Comparison of ENCODE assay signal across 8 mouse cellular contexts in the genomic region with DNA sequence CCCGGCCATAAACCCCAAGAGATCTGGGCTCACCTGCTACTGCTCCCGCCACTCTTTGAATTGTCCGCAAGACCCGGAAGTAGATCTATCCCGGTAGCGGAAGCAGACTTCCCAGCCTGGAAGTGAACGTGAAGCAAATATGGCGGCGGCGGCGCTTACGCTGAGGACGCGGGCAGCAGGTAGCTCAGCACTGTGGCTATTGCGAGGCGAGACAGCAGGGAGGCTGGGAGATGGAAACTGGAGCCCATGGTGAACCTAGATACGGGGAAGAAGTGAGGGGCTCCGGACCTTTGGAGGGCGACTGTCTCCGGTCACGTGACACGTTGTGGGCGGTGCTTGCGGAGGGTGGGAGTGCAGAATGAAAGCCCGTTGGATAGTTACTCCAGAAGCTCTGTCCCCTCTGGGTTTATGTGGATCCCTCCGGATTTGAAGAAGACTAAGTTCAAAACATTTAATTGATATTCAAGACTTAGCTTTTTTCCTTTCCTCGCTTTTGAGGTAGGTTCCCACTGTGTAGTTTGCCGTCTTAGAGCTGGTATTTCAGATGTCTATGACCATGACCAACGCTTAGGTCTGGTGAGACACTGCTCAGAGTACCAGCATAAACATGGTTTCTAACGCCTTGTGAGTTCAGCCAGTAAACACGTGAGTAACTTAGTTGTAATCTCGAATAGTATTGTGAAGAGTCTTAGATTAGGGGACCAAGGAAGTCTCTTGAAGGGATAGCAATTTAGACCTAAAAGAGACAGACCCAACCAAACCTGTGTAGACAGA. TPM values are rescaled to one million over a fixed set of nuclear protein-coding genes. Genes with fewer than 3 reads are reported as not detected.
DNase-seq lines count a peak whose midpoint lies in the region; ATAC-seq lines count a peak whose summit lies in the region.

Gene Mrpl27 (plus strand): TSS at position 105 of the 774 bp plus-strand sequence.
Gene Eme1 (minus strand): TSS at position 302 of the 774 bp plus-strand sequence.

- peak within 1 kb of the TSS; percentile 67 for H3K9ac ChIP-seq in intestine, embryonic 14.5 days (ENCODE audit: low read length)

- H3K9me3 ChIP-seq in intestine, embryonic 14.5 days (ENCODE audit: control insufficient read depth, low read length): no peaks in the 10 kb centered on the region

- no peaks in the 10 kb centered on the region for H3K27me3 ChIP-seq in intestine, embryonic 14.5 days (replicated peaks; ENCODE audit: control insufficient read depth, insufficient read depth, low read length)

- DNase-seq in adrenal gland, adult 18-20 months (ENCODE audit: low spot score in 2 of 2): peak; percentile 83 to 86
- DNase-seq in embryo, embryonic 10.5 days (ENCODE audit: low spot score): peak; percentile 90
- DNase-seq in gastrocnemius, postnatal 25 days: peak; percentile 78
- DNase-seq in intestine, embryonic 14.5 days (ENCODE audit: low spot score): peak; percentile 96
- DNase-seq in left cerebral cortex, postnatal 14 days (ENCODE audit: low spot score in 2 of 2): peak; percentile 80 to 85
- DNase-seq in right cerebral cortex, postnatal 14 days: peak; percentile 69
- peak; percentile 89 for DNase-seq in urinary bladder, postnatal 25 days (ENCODE audit: low spot score)

- H3K27ac ChIP-seq in intestine, embryonic 14.5 days (ENCODE audit: low read depth): peak within 1 kb of the TSS; percentile 92

- peak; percentile 91 for ATAC-seq in intestine, embryonic 14.5 days (replicated peaks; ENCODE audit: low FRiP score, low TSS enrichment, low read depth)
- peak; percentile 89 for ATAC-seq in megakaryocyte-erythroid progenitor cell, adult 5-6 weeks (replicated peaks; ENCODE audit: low FRiP score, low TSS enrichment, poor library complexity, severe bottlenecking)

- H3K4me2 ChIP-seq in intestine, embryonic 14.5 days (ENCODE audit: low read length): peak within 1 kb of the TSS; percentile 94

- H3K4me3 ChIP-seq in intestine, embryonic 14.5 days (ENCODE audit: low read depth, low read length): peak within 1 kb of the TSS; percentile 79

- intact Hi-C loops in left cerebral cortex, postnatal 14 days (cut with DNase I): no loop called here

- WGBS in intestine, embryonic 14.5 days: 1% methylated on average over 32 of the region's 32 CpGs

- H3K4me1 ChIP-seq in intestine, embryonic 14.5 days (replicated peaks; ENCODE audit: control insufficient read depth, insufficient read depth, low read length): peaks cover 8% of the 10 kb centered on the region

- H3K36me3 ChIP-seq in intestine, embryonic 14.5 days (ENCODE audit: control insufficient read depth, insufficient read depth, low read length): peaks cover 37% of the 10 kb centered on the region

RNA-seq across cellular contexts. Expression of gene Mrpl27, which starts in this region (rescaled TPM):
- total RNA-seq in adrenal gland, adult 18-20 months (2021): 10 to 100 TPM; 65.8 to 73.0 TPM
- 10 to 100 TPM; 52.9 to 56.8 TPM for total RNA-seq in gastrocnemius, postnatal 25 days (2021)
- polyA plus RNA-seq in intestine, embryonic 14.5 days (2014; fragmentation: Nextera tagmentation; extraction: Ambion mirVana): 137 and 142 TPM in 2 replicates
- total RNA-seq in left cerebral cortex, postnatal 14 days (2021): 10 to 100 TPM; 65.2 to 72.5 TPM
- 79.7 and 90.4 TPM in 2 replicates for total RNA-seq in megakaryocyte-erythroid progenitor cell, adult 5-6 weeks (2014; fragmentation: Nextera tagmentation)
- total RNA-seq in megakaryocyte-erythroid progenitor cell, adult 5-6 weeks (2017): 31.7 and 45.3 TPM in 2 replicates

RNA-seq across cellular contexts. Expression of gene Eme1, which starts in this region (rescaled TPM):
- under 1 TPM; 0.23 to 0.45 TPM for total RNA-seq in adrenal gland, adult 18-20 months (2021)
- under 1 TPM in 1 of 2 experiments, not detected in 1; 0.48 TPM for total RNA-seq in gastrocnemius, postnatal 25 days (2021)
- 25.2 and 26.0 TPM in 2 replicates for polyA plus RNA-seq in intestine, embryonic 14.5 days (2014; fragmentation: Nextera tagmentation; extraction: Ambion mirVana)
- under 1 TPM; 0.21 to 0.79 TPM for total RNA-seq in left cerebral cortex, postnatal 14 days (2021)
- total RNA-seq in megakaryocyte-erythroid progenitor cell, adult 5-6 weeks (2014; fragmentation: Nextera tagmentation): 22.8 and 22.9 TPM in 2 replicates
- 32.2 and 46.2 TPM in 2 replicates for total RNA-seq in megakaryocyte-erythroid progenitor cell, adult 5-6 weeks (2017)

Comparison
In these comparisons a context has a peak if more than half of its experiments do, and no peak if none do; other contexts are left out.
1. Peak in every context shown above with its lines: DNase-seq, ATAC-seq, H3K4me3 ChIP-seq and H3K27ac ChIP-seq.
2. RNA of gene Eme1 (total RNA-seq): 22.8 to 46.2 TPM in megakaryocyte-erythroid progenitor cell, adult 5-6 weeks; 0.21 to 0.79 TPM in left cerebral cortex, postnatal 14 days, 0.48 TPM in gastrocnemius, postnatal 25 days and 0.23 to 0.45 TPM in adrenal gland, adult 18-20 months; every median in the first group is over 10 times any median in the second.